Mouse (Mus musculus) left cerebral cortex, adult 18-20 months (tissue): ENCODE results near the gene Ccdc14. TPM values are rescaled to one million over a fixed set of nuclear protein-coding genes. Genes with fewer than 3 reads are reported as not detected.
A peak's percentile ranks its signal among the peaks of the same experiment; 100 is the strongest.
"Not testable (repeated sequence)": the region's sequence is repeated elsewhere in the genome, so short reads cannot be mapped to it uniquely, and the experiment has no call there.

ENCODE experiments used
- DNase-seq, 2 experiments: peaks; one replicate each; pipeline ENCODE4 v3.0.0; 2021 to 2022; ENCODE audit warnings: low spot score in 2 of 2, mixed read lengths in 1 of 2
- long read RNA-seq, 2 experiments: library from polyadenylated mRNA; stranded (forward); transcript quantifications; one replicate each; pipeline ENCODE4 v2.0.0; 2021
- total RNA-seq, 2 experiments: library from RNA; stranded (reverse); gene quantifications; 2 replicates each; pipeline ENCODE4 v1.2.3; 2021

Gene Ccdc14
- total RNA-seq, result 1 to 10 TPM; 2.6 to 2.9 TPM
- long read RNA-seq, experiment 1, partial matches to known transcripts, result 1 of 2 reads
- long read RNA-seq, experiment 1, other reads (novel, unspliced or antisense), result 1 of 2 reads
- long read RNA-seq, experiment 2, full-length matches to known transcripts, result 2 of 2 reads
- long read RNA-seq, experiment 2, partial matches to known transcripts, result 0 of 2 reads
- long read RNA-seq, experiment 2, other reads (novel, unspliced or antisense), result 0 of 2 reads

GRCm38 (mm10) chr16:34690334-34691144, at the start of gene Ccdc14:
TSS of gene Ccdc14 (plus strand) at chr16:34690616.
- DNase-seq, result peak; percentile 72 to 80

GRCm38 (mm10) chr16:34643511-34644259, 46.7 kb upstream of the Ccdc14 start:
- peak; percentile 56 to 75 for DNase-seq

- DNase-seq, result no peak
Observed at GRCm38 (mm10) chr16:34649621-34650020, 40.8 kb upstream of the Ccdc14 start, which contains the start of gene Ropn1. TSS of gene Ropn1 (plus strand) at chr16:34649921.

- no peak for DNase-seq
Observed at GRCm38 (mm10) chr16:34653023-34653422, 37.4 kb upstream of the Ccdc14 start.

- peak; percentile 21 to 33 for DNase-seq
Observed at GRCm38 (mm10) chr16:34657566-34657965, 32.9 kb upstream of the Ccdc14 start.

- no peak for DNase-seq
Observed at GRCm38 (mm10) chr16:34657983-34658382, 32.4 kb upstream of the Ccdc14 start.

DNA sequence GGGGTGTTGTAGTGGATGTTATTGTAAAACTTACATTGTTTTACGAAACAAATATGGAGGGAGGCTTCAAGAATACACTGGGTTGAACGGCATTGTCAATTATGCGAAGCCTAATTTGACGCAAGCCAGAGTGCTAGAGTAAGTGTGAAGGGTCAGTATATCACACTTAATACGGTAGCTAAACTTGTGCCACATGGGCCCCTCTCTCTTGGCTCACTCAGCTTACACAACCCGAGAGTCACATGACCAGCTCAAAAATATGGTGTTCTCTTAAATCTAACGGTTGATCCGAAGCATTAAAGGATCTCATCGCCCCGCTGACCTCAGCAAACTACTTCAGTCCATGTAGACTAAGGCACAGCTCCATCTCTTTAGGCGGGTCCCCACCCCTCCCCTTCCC, 32.0 kb upstream of the Ccdc14 start:
- no peak for DNase-seq

DNA sequence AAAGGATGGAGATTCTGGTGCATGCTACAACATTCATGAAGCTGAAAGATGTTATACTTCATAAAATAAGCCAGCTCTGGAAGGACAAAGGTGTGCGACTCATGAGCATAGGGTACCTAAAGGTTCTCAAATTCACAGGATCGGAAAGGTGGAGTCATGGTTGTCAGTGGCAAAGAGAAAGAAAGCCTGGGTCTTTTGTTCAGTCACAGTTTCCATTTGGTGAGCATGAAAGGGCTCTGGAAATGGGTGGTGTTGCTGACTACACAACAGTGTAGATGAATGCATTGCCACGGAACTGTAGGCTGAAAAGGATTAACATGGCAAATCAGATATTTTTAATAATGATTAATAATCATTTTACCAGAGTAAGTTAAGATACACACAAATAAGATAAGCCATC, 25.9 kb upstream of the Ccdc14 start:
- no peak for DNase-seq

- peak; percentile 75 to 78 for DNase-seq
Observed at GRCm38 (mm10) chr16:34667031-34667726, 23.2 kb upstream of the Ccdc14 start.

DNA sequence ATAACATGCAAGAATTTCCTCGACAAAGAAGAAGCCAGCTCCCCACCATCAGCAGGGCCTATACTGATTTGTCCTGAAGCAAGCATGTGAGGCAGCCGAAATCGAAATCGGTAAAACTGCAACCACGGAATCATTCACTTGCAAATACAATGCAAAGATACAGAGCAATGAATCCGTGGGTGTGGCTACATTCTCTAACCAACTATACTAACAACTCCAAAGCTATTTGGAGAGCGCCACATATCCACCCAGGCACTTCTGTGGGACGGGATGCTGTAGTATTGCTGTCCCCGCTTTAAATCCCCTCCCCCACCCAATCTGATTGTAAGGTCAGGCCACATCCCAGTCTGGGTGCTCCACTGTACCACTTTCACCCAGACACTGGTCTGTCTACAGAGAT, 22.1 kb upstream of the Ccdc14 start:
- DNase-seq, result no peak

GRCm38 (mm10) chr16:34671966-34672365, 18.4 kb upstream of the Ccdc14 start:
- DNase-seq, result no peak

GRCm38 (mm10) chr16:34672822-34673221, 17.6 kb upstream of the Ccdc14 start:
- no peak for DNase-seq

DNA sequence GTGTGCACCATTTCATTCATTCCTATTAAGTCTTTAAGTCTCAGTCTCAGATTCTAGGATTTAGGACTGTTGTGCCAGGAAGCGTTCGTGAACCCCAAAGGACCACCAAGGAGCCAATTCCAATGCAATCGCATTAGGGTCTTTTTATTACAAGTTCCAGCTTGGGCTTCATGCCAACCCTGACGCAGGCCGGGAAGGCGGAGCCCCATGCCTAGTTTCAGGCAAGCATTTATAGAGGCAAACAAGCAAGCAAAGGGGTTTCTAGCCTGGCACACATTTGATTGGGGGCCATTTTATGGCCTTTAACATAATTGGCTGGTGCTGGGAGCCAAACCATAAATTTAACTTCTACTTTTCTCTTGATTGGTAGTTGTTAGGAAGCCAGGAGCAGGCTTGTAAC, 16.1 kb upstream of the Ccdc14 start:
- no peak for DNase-seq

- no peak for DNase-seq
Observed at GRCm38 (mm10) chr16:34681823-34682222, 8.6 kb upstream of the Ccdc14 start.

DNA sequence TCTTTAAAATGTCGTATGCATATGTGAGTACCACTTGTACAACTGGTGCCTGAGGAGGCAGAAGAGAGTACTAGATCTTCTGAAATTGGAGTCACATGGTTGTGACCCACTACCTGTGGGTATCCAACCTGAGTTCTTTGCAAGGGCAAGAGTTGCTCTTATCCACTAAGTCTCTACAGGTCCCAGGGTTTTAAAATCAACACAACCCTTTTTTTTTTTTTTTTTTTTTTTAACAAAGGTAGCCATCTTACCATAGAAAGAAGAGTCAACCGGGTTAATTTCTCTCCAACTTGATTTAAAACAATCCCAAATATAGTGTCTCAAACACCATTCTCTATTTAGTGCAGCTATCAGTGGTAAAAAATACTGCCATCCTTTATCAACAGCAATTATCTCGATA, 537 bp upstream of the Ccdc14 start:
- no peak for DNase-seq

GRCm38 (mm10) chr16:34691156-34691555, 740 bp downstream of the Ccdc14 start:
- no peak for DNase-seq

GRCm38 (mm10) chr16:34694477-34694876, 4.1 kb downstream of the Ccdc14 start:
- DNase-seq, result no peak

DNA sequence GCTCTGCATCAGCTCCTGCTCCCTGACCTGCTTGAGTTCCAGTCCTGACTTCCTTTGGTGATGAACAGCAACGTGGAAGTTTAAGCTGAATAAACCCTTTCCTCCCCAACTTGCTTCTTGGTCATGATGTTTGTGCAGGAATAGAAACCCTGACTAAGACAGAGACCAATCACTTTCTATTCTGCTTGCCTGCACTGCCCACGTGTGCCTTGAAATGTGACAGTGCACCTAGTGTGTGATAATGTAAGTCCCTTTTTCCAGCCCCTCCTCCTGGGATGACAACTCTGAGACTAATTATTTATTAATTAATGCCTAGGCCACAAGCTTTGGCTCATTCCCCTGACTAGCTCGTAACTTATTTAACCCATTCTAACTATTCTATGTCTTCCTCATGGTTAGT, 8.3 kb downstream of the Ccdc14 start:
- not testable (repeated sequence) for DNase-seq

- DNase-seq, result peak; percentile 75 to 77
Observed at GRCm38 (mm10) chr16:34700165-34700827, 9.9 kb downstream of the Ccdc14 start.

GRCm38 (mm10) chr16:34700828-34701216, 10.4 kb downstream of the Ccdc14 start:
- no peak for DNase-seq

DNA sequence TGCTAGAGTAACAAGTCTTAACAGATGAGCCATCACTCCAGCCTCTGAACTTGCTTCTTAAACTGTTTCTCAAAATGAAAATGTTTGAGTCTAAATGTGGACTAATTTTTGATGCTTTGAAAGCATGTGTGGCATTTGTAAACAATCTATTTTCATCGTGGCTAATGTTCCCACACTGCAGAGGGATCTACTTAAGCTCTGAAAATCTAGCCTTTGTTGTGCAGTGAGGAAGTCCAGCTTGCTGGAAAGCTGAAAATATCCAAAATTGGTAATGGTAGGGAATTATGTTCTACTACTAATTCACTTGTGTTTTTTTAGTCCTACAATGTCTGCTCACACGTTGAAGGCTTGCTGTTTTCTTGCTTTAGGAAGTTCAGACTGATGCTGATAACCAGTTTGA, 15.6 kb downstream of the Ccdc14 start:
- DNase-seq, result no peak
